Mouse (Mus musculus): ENCODE data around the gene Arl14ep. TPM values are rescaled to one million over a fixed set of nuclear protein-coding genes. Genes with fewer than 3 reads are reported as not detected.

The Arl14ep gene
- polyA plus RNA-seq, 1 experiment from 2014 or later: 50.6 TPM

- no peak overlapping the region for H3K4me2 ChIP-seq (replicated peaks)
- H3K4me3 ChIP-seq (replicated peaks): no peak overlapping the region
- H3K27ac ChIP-seq (replicated peaks): no peak overlapping the region
- no peak for ATAC-seq (ENCODE audit: insufficient number of reproducible peaks, low FRiP score, low TSS enrichment, low read depth)
- no peaks in the 10 kb centered on the region for H3K9me3 ChIP-seq (replicated peaks)
- peaks cover 2% of the 10 kb centered on the region; the same call in 1 of the 2 replicates for H3K4me1 ChIP-seq
- no peaks in the 10 kb centered on the region for H3K27me3 ChIP-seq
- H3K9ac ChIP-seq: no peak overlapping the region
- WGBS: 52% methylated on average over 6 of the region's 6 CpGs
- no peaks in the 10 kb centered on the region for H3K36me3 ChIP-seq
These were observed 19.2 kb downstream of the Arl14ep start for GRCm38 (mm10) chr2:106954975-106955374.

DNA sequence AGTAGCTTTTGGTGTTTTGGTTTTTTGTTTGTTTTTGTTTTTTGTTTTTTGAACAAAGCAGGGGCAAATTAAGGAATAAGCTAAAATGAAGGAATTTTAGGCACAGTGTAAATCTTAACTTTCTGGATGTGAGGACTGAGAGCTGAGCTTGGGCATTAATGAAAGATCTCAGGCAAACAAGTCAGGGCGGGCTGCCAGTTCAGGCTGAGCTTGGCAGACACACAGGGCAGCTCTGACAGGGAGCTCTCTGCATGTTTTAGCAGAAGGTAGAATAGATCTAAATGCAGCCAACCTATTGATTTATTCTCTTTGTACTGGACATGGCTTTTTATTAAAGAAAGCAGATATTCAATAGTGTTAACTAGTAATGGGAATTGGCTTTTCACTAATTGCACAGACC is 31.8 kb downstream of the Arl14ep start:
- 67% methylated on average over 1 of the region's 1 CpGs for WGBS
- no peak overlapping the region for H3K4me3 ChIP-seq (replicated peaks)
- H3K9me3 ChIP-seq (replicated peaks): no peaks in the 10 kb centered on the region
- no peaks in the 10 kb centered on the region for H3K36me3 ChIP-seq
- ATAC-seq (ENCODE audit: insufficient number of reproducible peaks, low FRiP score, low TSS enrichment, low read depth): no peak
- no peak overlapping the region for H3K9ac ChIP-seq
- no peaks in the 10 kb centered on the region for H3K4me1 ChIP-seq
- H3K27me3 ChIP-seq: no peaks in the 10 kb centered on the region
- no peak overlapping the region for H3K27ac ChIP-seq (replicated peaks)
- H3K4me2 ChIP-seq (replicated peaks): no peak overlapping the region

DNA sequence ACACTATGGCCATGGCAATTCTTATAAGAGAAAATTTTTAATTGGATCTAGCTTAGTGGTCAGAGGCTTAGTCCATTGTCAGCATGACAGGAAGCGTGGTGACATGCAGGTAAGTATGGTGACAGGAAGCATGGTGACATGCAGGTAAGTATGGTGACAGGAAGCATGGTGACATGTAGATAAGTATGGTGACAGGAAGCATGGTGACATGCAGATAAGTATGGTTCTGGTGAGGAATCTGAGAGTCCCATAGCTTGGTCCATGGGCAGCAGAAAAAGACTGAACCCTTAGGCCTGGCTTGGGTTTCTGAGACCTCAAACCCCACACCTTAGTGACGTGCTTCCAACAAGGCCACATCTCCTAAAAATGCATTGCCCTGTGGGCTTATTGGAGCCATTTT is 38.5 kb downstream of the Arl14ep start:
- Histone ChIP-seq H3K9ac (no peak overlapping the region), H3K4me2 (replicated peaks) (no peak overlapping the region), H3K4me1 (no peaks in the 10 kb centered on the region), H3K9me3 (replicated peaks) (no peaks in the 10 kb centered on the region), H3K27me3 (no peaks in the 10 kb centered on the region), H3K4me3 (replicated peaks) (no peak overlapping the region), H3K36me3 (no peaks in the 10 kb centered on the region), H3K27ac (replicated peaks) (no peak overlapping the region)
- WGBS: 91% methylated on average over 2 of the region's 2 CpGs
- no peak for ATAC-seq (ENCODE audit: insufficient number of reproducible peaks, low FRiP score, low TSS enrichment, low read depth)

- Histone ChIP-seq H3K9me3 (replicated peaks) (no peaks in the 10 kb centered on the region), H3K4me1 (no peaks in the 10 kb centered on the region), H3K4me3 (replicated peaks) (no peak overlapping the region), H3K4me2 (replicated peaks) (no peak overlapping the region), H3K9ac (no peak overlapping the region), H3K27ac (replicated peaks) (no peak overlapping the region), H3K27me3 (no peaks in the 10 kb centered on the region), H3K36me3 (no peaks in the 10 kb centered on the region)
- no peak for ATAC-seq (ENCODE audit: insufficient number of reproducible peaks, low FRiP score, low TSS enrichment, low read depth)
- WGBS: 54% methylated on average over 3 of the region's 3 CpGs
These were observed 44.3 kb downstream of the Arl14ep start for GRCm38 (mm10) chr2:106929906-106930305.

Other genes with a start within 250 kb of the Arl14ep start
- gene Fshb, start 85.2 kb upstream of the Arl14ep start, polyA plus RNA-seq (2015; fragmentation: Nextera tagmentation; extraction: Ambion mirVana): not detected in 2 replicates

Data from embryonic facial prominence, embryonic 15.5 days (tissue).